In the genomic region with DNA sequence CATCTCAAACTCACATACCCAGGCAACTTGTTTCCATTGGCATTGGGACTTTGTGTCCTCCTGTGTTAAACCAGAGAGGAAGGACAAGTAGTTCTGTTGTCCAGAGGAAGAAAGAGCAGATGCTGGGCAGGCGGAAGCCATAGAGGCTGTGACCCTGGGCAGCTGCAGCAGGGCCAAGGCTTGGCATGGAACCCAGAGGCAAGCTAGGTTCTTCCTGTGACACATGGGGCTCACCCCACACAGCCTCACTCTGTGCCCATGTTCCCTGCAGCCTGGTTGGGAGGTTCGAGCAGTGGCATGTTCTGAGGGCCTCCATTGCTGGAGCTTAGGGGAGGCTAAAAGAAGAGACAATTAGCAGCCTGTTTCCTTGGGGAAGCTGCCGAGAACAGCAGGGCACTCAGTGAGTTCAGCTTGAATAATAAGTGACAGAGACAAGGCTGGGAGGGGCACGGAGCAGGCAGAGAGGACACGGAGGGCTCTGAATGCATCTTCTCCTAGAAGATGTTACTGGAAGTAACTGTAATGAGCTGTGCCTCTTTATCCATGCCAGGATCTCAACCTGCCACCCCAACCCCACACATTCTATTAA, we compare ENCODE assay signal across 11 mouse cellular contexts. TPM values are rescaled to one million over a fixed set of nuclear protein-coding genes. Genes with fewer than 3 reads are reported as not detected.
DNase-seq lines count a peak whose midpoint lies in the region; ATAC-seq and TF ChIP-seq lines count a peak whose summit lies in the region.
"Had no signal": no experiment of that assay in that cellular context is flagged by ENCODE, and none has a peak within 500 bp of the region (broad histone marks: within the 10 kb centered on the region; RNA-seq: fewer than 3 reads in every experiment).

No protein-coding gene starts in this region.

- no peak overlapping the region; the same call in 1 of the 2 replicates for H3K4me2 ChIP-seq in hindbrain, embryonic 12.5 days (replicated peaks)
- H3K4me2 ChIP-seq: liver, embryonic 12.5 days had no signal

- H3K9ac ChIP-seq in hindbrain, embryonic 12.5 days: no peak overlapping the region
- H3K9ac ChIP-seq: liver, embryonic 12.5 days had no signal

- H3K4me3 ChIP-seq in hindbrain, embryonic 12.5 days: no peak overlapping the region
- no peak overlapping the region for H3K4me3 ChIP-seq in olfactory bulb, adult 2 months (ENCODE audit: insufficient read depth, low read depth, low read length)
- H3K4me3 ChIP-seq: liver, embryonic 12.5 days had no signal

- no peak for TF ChIP-seq CTCF in olfactory bulb, adult 2 months (IDR thresholded peaks at IDR 0.05; ENCODE audit: insufficient read depth, low read depth, low read length)

- H3K36me3 ChIP-seq in hindbrain, embryonic 12.5 days: no peaks in the 10 kb centered on the region
- H3K36me3 ChIP-seq: liver, embryonic 12.5 days had no signal

- no peak for TF ChIP-seq POLR2A in olfactory bulb, adult 2 months (IDR thresholded peaks at IDR 0.05; ENCODE audit: insufficient read depth, low read depth, low read length)

- WGBS in hindbrain, embryonic 12.5 days: 30% methylated on average over 5 of the region's 5 CpGs
- 25% methylated on average over 5 of the region's 5 CpGs for WGBS in olfactory bulb, adult 2 months

- H3K27me3 ChIP-seq in hindbrain, embryonic 12.5 days: no peaks in the 10 kb centered on the region
- H3K27me3 ChIP-seq: Patski had no signal

- peak; percentile 32 for ATAC-seq in hindbrain, embryonic 12.5 days (ENCODE audit: low FRiP score)
- no peak for ATAC-seq in megakaryocyte progenitor cell, adult 5-6 weeks (replicated peaks; ENCODE audit: poor library complexity)
- ATAC-seq: liver, embryonic 12.5 days had no signal

- DNase-seq in cerebellum, postnatal 10 days: peak; percentile 62 to 69
- DNase-seq in cerebellum, adult 9-10 months: no peak
- peak; percentile 6 to 9 for DNase-seq in lung, adult 18-20 months
- no peak for DNase-seq in lung, postnatal 4 days
- DNase-seq in frontal cortex, postnatal 14 days (ENCODE audit: low spot score in 2 of 2): no peak

- peak overlapping the region; percentile 77 for H3K27ac ChIP-seq in hindbrain, embryonic 12.5 days
- peak overlapping the region; percentile 74 for H3K27ac ChIP-seq in olfactory bulb, adult 2 months (ENCODE audit: insufficient read depth, low read depth, low read length)
- H3K27ac ChIP-seq: liver, embryonic 12.5 days had no signal

- peaks cover 45% of the 10 kb centered on the region for H3K4me1 ChIP-seq in hindbrain, embryonic 12.5 days
- peaks cover 54% of the 10 kb centered on the region for H3K4me1 ChIP-seq in olfactory bulb, adult 2 months (ENCODE audit: control insufficient read depth, insufficient read depth, low read length)

- H3K9me3 ChIP-seq in hindbrain, embryonic 12.5 days (replicated peaks): no peaks in the 10 kb centered on the region
- H3K9me3 ChIP-seq: liver, embryonic 12.5 days had no signal

RNA-seq across cellular contexts. Expression of gene Rasgef1c, which starts 29.5 kb away (rescaled TPM):
- polyA plus RNA-seq in hindbrain, embryonic 12.5 days (2016; fragmentation: Nextera tagmentation; extraction: Ambion mirVana): 5.3 and 6.7 TPM in 2 replicates
- polyA plus RNA-seq in olfactory bulb, adult 2 months (2012; ENCODE audit: insufficient read depth, insufficient read length, low replicate concordance, missing spikeins): not detected in 2 replicates
- total RNA-seq in megakaryocyte progenitor cell, adult 5-6 weeks (2015): 0.15 and 0.17 TPM in 2 replicates
- total RNA-seq in megakaryocyte progenitor cell, adult 5-6 weeks (2017): 0.12 and 0.30 TPM in 2 replicates
- total RNA-seq: monocyte, adult 5-6 weeks had no signal
- polyA plus RNA-seq: liver, embryonic 12.5 days had no signal

Comparison
In these comparisons a context has a peak if more than half of its experiments do, and no peak if none do; other contexts are left out.
1. DNase-seq: peak in cerebellum, postnatal 10 days (2 of 2) and lung, adult 18-20 months (2 of 2); none in cerebellum, adult 9-10 months (single experiment), lung, postnatal 4 days (0 of 2) and frontal cortex, postnatal 14 days (0 of 2).